Mouse (Mus musculus) stomach, postnatal 0 days (tissue): ENCODE data around the gene Dynll1. TPM values are rescaled to one million over a fixed set of nuclear protein-coding genes. Genes with fewer than 3 reads are reported as not detected.

Source experiments
- ATAC-seq: fragments of 200-750 bp; cut with Nextera tagmentation; 2 replicates; pipeline ENCODE4 v1.8.0; 2017; ENCODE audit not compliant: low FRiP score, low TSS enrichment
- DNase-seq: peaks from one replicate; pipeline ENCODE4 v3.0.0-alpha.2; 2016; ENCODE audit warnings: low spot score
- H3K27ac ChIP-seq: fragments of 300-500 bp; sonication (generic); replicated peaks from 2 replicates; pipeline ENCODE4 v1.5.1; 2014; ENCODE audit warnings: mild to moderate bottlenecking, control low read depth
- H3K27me3 ChIP-seq: fragments of 300-500 bp; sonication (generic); 2 replicates; pipeline ENCODE4 v1.6.1; 2014; ENCODE audit warnings: low read length; ENCODE audit not compliant: control insufficient read depth, insufficient read depth
- H3K36me3 ChIP-seq: fragments of 300-500 bp; sonication (generic); 2 replicates; pipeline ENCODE4 v1.6.1; 2014; ENCODE audit warnings: low read length, mixed read lengths; ENCODE audit not compliant: control insufficient read depth, insufficient read depth
- H3K4me1 ChIP-seq: fragments of 300-500 bp; sonication (generic); replicated peaks from 2 replicates; pipeline ENCODE4 v1.6.1; 2014; ENCODE audit warnings: antibody characterized with exemption; ENCODE audit not compliant: control insufficient read depth, insufficient read depth
- H3K4me2 ChIP-seq: fragments of 300-500 bp; sonication (generic); replicated peaks from 2 replicates; pipeline ENCODE4 v1.6.1; 2014; ENCODE audit warnings: low read depth, mild to moderate bottlenecking, control low read depth, moderate library complexity
- H3K4me3 ChIP-seq: fragments of 300-500 bp; sonication (generic); 2 replicates; pipeline ENCODE4 v1.5.1; 2014; ENCODE audit warnings: low read depth, low read length, control low read depth
- H3K9ac ChIP-seq: fragments of 300-500 bp; sonication (generic); 2 replicates; pipeline ENCODE4 v1.6.1; 2014; ENCODE audit warnings: mild to moderate bottlenecking, low read length, control low read depth, mixed read lengths
- H3K9me3 ChIP-seq: fragments of 300-500 bp; sonication (generic); 2 replicates; pipeline ENCODE4 v1.6.1; 2016; ENCODE audit warnings: low read length; ENCODE audit not compliant: control insufficient read depth
- CTCF ChIP-seq: IDR thresholded peaks from 2 replicates; pipeline ENCODE4 v1.5.1; 2016; ENCODE audit warnings: antibody characterized with exemption, low read depth, mild to moderate bottlenecking, moderate library complexity
- EP300 ChIP-seq: optimal IDR thresholded peaks from 2 replicates; pipeline ENCODE3; 2016; ENCODE audit warnings: antibody characterized with exemption
- WGBS: fragments of 180-500 bp; shearing (Covaris S2); extraction: QIAGEN DNeasy Blood & Tissue Kit; methylation state at CpG from one replicate; pipeline ENCODE4 v1.1.7; 2014; 5-methylcytosine and 5-hydroxymethylcytosine counted together
- polyA plus RNA-seq: library from polyadenylated mRNA; unstranded; fragments of >200 nt; fragmentation: Nextera tagmentation; extraction: Ambion mirVana; gene quantifications from 2 replicates; pipeline ENCODE4 v1.2.1, GENCODE M21; 2015

Gene Dynll1
- polyA plus RNA-seq, 1 experiment from 2014 or later: 1,792 TPM

GRCm38 (mm10) chr5:115273549-115274135, 27.2 kb downstream of the Dynll1 start:
- ATAC-seq (no peak), DNase-seq (no peak)
- Histone ChIP-seq H3K4me1 (peaks cover 7% of the 10 kb centered on the region; the same call in 1 of the 2 replicates), H3K27me3 (no peaks in the 10 kb centered on the region), H3K4me3 (no peak overlapping the region), H3K4me2 (peak overlapping the region; percentile 42; the same call in 1 of the 2 replicates), H3K27ac (no peak overlapping the region), H3K9me3 (no peaks in the 10 kb centered on the region), H3K9ac (no peak overlapping the region), H3K36me3 (no peaks in the 10 kb centered on the region)
- 67% methylated on average over 6 of the region's 6 CpGs for WGBS
- TF ChIP-seq CTCF: no peak
- TF ChIP-seq EP300: no peak

DNA sequence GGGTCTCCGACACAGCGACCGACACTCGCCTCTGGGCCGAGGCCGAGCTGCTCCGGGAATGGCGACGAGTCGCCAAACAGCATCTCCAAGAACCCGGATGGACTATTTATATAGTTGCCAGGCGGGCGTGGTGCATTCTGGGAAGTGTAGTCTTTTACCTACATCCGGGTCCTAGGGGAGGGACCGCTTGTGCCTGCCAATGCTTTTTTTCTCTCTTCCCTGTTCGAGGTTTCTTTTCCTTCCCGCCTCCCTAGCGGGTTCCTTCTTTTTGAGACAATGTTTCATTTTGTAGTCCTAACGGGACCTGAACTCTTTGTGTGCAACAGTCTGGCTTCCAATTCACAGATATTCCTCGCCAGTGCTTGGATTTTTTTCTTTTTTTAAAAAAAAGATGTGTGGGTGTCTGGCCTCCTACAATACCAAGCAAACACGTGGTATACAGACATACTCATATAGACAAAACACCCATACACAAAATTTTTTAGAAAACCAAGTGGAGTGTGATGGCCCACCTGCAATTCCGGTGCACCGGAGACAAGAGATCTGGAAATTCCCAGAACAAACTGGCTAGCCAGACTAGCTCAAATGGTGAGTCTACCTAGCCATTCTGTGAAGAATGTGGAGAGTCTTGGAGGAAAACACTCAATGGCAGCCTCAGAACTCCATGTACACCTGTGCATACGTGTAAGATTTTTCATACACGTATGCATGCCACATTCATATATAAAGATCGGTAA, 27.8 kb downstream of the Dynll1 start, which contains the start of gene Rnf10:
Rnf10 (minus strand) TSS at position 87 of the 737 bp plus-strand sequence.
- 12% methylated on average over 26 of the region's 26 CpGs for WGBS
- Histone ChIP-seq H3K9me3 (no peaks in the 10 kb centered on the region), H3K27ac (peak within 1 kb of the TSS; percentile 92), H3K36me3 (no peaks in the 10 kb centered on the region), H3K4me2 (peak within 1 kb of the TSS; percentile 74), H3K27me3 (no peaks in the 10 kb centered on the region), H3K9ac (peak within 1 kb of the TSS; percentile 99), H3K4me3 (peak within 1 kb of the TSS; percentile 99), H3K4me1 (peaks cover 7% of the 10 kb centered on the region; the same call in 1 of the 2 replicates)
- peak; percentile 84 for ATAC-seq
- TF ChIP-seq CTCF (no peak), EP300 (no peak)
- peak; percentile 96 for DNase-seq

DNA sequence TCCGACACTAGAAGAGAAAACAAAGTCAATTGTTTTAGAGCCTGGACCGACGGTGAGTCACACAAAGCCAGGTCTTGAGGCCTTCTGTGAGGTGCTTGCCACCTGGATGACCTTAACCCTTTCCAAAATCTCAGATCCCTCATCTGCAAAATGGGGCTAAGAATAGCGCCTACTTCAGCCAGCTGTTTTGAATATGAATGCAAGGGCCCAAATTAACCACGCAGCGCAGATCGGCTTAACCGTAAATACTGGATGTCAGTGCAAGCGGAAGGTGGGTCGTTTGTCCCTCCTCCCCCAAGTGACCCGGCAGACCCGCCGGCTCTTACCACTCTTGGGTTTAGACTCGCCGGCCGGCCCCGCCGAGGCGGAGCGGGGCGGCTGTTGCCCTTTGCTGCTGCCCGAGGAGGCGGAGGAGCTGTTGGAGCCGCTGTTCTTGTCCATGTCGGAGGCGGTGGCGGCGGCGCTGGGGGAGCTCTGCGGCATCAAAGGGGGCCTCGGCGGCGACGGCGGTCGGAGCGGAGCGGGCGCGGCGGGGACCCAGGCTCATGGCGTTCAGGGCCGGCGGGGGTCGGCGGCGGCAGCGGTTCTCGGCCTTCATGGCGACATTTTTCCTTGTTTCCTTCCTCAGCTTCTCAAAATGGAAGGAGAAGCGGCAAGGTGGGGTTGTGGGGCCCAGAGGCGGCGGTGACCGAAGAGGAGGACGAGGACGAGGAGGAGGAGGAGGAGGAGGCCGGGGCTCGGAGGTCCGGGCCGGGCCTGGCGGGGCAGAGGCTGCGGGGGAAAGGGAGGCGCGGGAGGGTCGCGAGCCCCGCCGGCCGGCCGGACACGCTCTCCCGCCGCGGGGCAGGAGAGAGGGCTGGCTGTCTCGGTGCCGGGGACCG, 28.6 kb downstream of the Dynll1 start:
- WGBS: under 1% methylated on average over 63 of the region's 77 CpGs
- Histone ChIP-seq H3K9me3 (no peaks in the 10 kb centered on the region), H3K9ac (peak overlapping the region; percentile 99), H3K27ac (peak overlapping the region; percentile 92), H3K27me3 (no peaks in the 10 kb centered on the region), H3K4me1 (peaks cover 7% of the 10 kb centered on the region; the same call in 1 of the 2 replicates), H3K36me3 (no peaks in the 10 kb centered on the region), H3K4me2 (peak overlapping the region; percentile 74), H3K4me3 (peak overlapping the region; percentile 99)
- TF ChIP-seq CTCF (0 out of 2 replicates have a peak, but pooled peaks have one; percentile 3), EP300 (no peak)
- DNase-seq (peak; percentile 53), ATAC-seq (peak; percentile 8; the same call in 1 of the 2 replicates)

- Histone ChIP-seq H3K27ac (peak overlapping the region; percentile 37), H3K4me3 (no peak overlapping the region), H3K36me3 (no peaks in the 10 kb centered on the region), H3K27me3 (no peaks in the 10 kb centered on the region), H3K4me1 (peaks cover 10% of the 10 kb centered on the region; the same call in 1 of the 2 replicates), H3K9me3 (no peaks in the 10 kb centered on the region), H3K9ac (no peak overlapping the region), H3K4me2 (peak overlapping the region; percentile 74)
- WGBS: 71% methylated on average over 1 of the region's 1 CpGs
- TF ChIP-seq CTCF: no peak
- peak; percentile 58 for ATAC-seq
- no peak for DNase-seq
Observed at GRCm38 (mm10) chr5:115269969-115270368, 30.8 kb downstream of the Dynll1 start.

DNA sequence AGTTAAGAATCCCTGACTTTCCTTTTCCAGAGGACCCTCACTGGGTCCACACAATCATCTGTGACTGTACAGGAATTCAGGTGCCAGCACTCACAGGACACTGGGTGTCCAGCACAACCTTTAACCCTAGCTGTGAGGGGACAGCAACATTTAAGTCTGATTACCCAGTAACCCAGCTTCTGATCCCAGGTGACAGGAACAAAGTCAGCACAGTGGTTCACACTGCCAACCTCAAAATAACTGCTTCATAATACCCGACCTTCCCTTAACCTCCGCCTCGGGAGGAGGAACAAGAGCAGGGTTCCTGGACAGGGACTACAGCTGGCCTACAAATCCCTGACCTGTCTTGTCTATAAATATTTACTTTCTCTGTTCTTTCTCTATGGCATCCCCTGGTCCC, 32.5 kb downstream of the Dynll1 start:
- WGBS: 28% methylated on average over 3 of the region's 3 CpGs
- no peak overlapping the region for H3K27ac ChIP-seq

More for the DNA sequence above, 32.5 kb downstream of the Dynll1 start:
- Histone ChIP-seq H3K4me2 (no peak overlapping the region), H3K9ac (no peak overlapping the region), H3K4me1 (peaks cover 9% of the 10 kb centered on the region; the same call in 1 of the 2 replicates), H3K36me3 (no peaks in the 10 kb centered on the region), H3K27me3 (no peaks in the 10 kb centered on the region), H3K4me3 (no peak overlapping the region), H3K9me3 (no peaks in the 10 kb centered on the region)
- no peak for TF ChIP-seq EP300
- TF ChIP-seq CTCF: no peak
- ATAC-seq (no peak), DNase-seq (no peak)
